Mouse (Mus musculus) myocyte (in vitro differentiated cells): ENCODE results near the gene Spock1. TPM values are rescaled to one million over a fixed set of nuclear protein-coding genes. Genes with fewer than 3 reads are reported as not detected.
"Not testable (repeated sequence)": the region's sequence is repeated elsewhere in the genome, so short reads cannot be mapped to it uniquely, and the experiment has no call there.

ENCODE experiments used
- H3K27me3 ChIP-seq: one replicate; pipeline ENCODE4 v1.6.1; 2011; ENCODE audit not compliant: control insufficient read depth, insufficient read depth, insufficient read length
- H3K36me3 ChIP-seq: one replicate; pipeline ENCODE4 v1.6.1; 2011; ENCODE audit not compliant: control insufficient read depth, insufficient read depth
- H3K4me2 ChIP-seq: one replicate; pipeline ENCODE4 v1.6.1; 2011; ENCODE audit warnings: low read depth, control low read depth
- H3K4me3 ChIP-seq: one replicate; pipeline ENCODE4 v1.5.1; 2011; ENCODE audit warnings: mild to moderate bottlenecking, control low read depth, moderate library complexity
- H3K79me2 ChIP-seq: one replicate; pipeline ENCODE4 v1.6.1; 2011; ENCODE audit not compliant: control insufficient read depth, insufficient read depth
- H3ac ChIP-seq: one replicate; pipeline ENCODE4 v1.6.1; 2011; ENCODE audit not compliant: control insufficient read depth, insufficient read length
- CEBPB ChIP-seq: IDR thresholded peaks from 2 replicates; pipeline ENCODE4 v1.6.1; 2011; ENCODE audit warnings: mild to moderate bottlenecking, moderate library complexity; ENCODE audit not compliant: poor library complexity, insufficient read depth, severe bottlenecking
- E2F4 ChIP-seq: IDR thresholded peaks from one replicate; pipeline ENCODE4 v1.6.1; 2011; ENCODE audit warnings: mild to moderate bottlenecking, control low read depth, moderate library complexity; ENCODE audit not compliant: insufficient read depth
- MAX ChIP-seq: IDR thresholded peaks from one replicate; pipeline ENCODE4 v1.6.1; 2011; ENCODE audit warnings: low read depth, mild to moderate bottlenecking, control low read depth
- MYOD1 ChIP-seq, 3 experiments: IDR thresholded peaks; one replicate each; pipeline ENCODE4 v1.6.1; 2011; ENCODE audit warnings: control low read depth in 2 of 3, low read depth in 2 of 3, mild to moderate bottlenecking in 2 of 3, moderate library complexity in 1 of 3; ENCODE audit not compliant: insufficient read length in 2 of 3, control insufficient read depth in 1 of 3
- MYOG ChIP-seq, 3 experiments: IDR thresholded peaks; one replicate each; pipeline ENCODE4 v1.6.1; 2011; ENCODE audit warnings: control low read depth in 2 of 3, low read depth in 2 of 3, mild to moderate bottlenecking in 2 of 3; ENCODE audit not compliant: insufficient read length in 2 of 3, control insufficient read depth in 1 of 3, insufficient read depth in 1 of 3
- POLR2A ChIP-seq: IDR thresholded peaks from one replicate; pipeline ENCODE4 v1.6.1; 2011; ENCODE audit warnings: low read depth, mild to moderate bottlenecking, control low read depth, moderate library complexity; ENCODE audit not compliant: insufficient read length
- POLR2AphosphoS2 ChIP-seq: IDR thresholded peaks from one replicate; pipeline ENCODE4 v1.6.1; 2011; ENCODE audit warnings: low read depth, control low read depth; ENCODE audit not compliant: insufficient read length
- REST ChIP-seq: IDR thresholded peaks from one replicate; pipeline ENCODE4 v1.6.1; 2011; ENCODE audit warnings: mild to moderate bottlenecking, control low read depth, moderate library complexity; ENCODE audit not compliant: insufficient read depth, insufficient read length
- SRF ChIP-seq: IDR thresholded peaks from one replicate; pipeline ENCODE4 v1.6.1; 2011; ENCODE audit warnings: low read depth; ENCODE audit not compliant: control insufficient read depth, insufficient read length
- TCF12 ChIP-seq: IDR thresholded peaks from one replicate; pipeline ENCODE4 v1.6.1; 2011; ENCODE audit warnings: mild to moderate bottlenecking, control low read depth; ENCODE audit not compliant: poor library complexity, insufficient read depth, severe bottlenecking
- TCF3 ChIP-seq: IDR thresholded peaks from one replicate; pipeline ENCODE4 v1.6.1; 2011; ENCODE audit warnings: low read depth, control low read depth; ENCODE audit not compliant: insufficient read length
- USF1 ChIP-seq: IDR thresholded peaks from one replicate; pipeline ENCODE4 v1.6.1; 2011; ENCODE audit warnings: low read depth, mild to moderate bottlenecking, control low read depth, moderate library complexity
- polyA plus RNA-seq: library from polyadenylated mRNA; unstranded; fragments of >200 nt; fragmentation: generic; extraction: Trizol; gene quantifications from one replicate; pipeline ENCODE4 v1.2.1, GENCODE M21; 2012; ENCODE audit warnings: missing spikeins

Gene Spock1
- polyA plus RNA-seq, 1 experiment: 0.19 TPM

GRCm38 (mm10) chr13:57595032-57595760 lies 312.9 kb downstream of the Spock1 start:
- H3ac ChIP-seq: no peak overlapping the region
- H3K36me3 ChIP-seq: no peaks in the 10 kb centered on the region
- no peaks in the 10 kb centered on the region for H3K27me3 ChIP-seq
- no peaks in the 10 kb centered on the region for H3K79me2 ChIP-seq
- H3K4me2 ChIP-seq: no peak overlapping the region
- no peak overlapping the region for H3K4me3 ChIP-seq
- no peak for TF ChIP-seq MAX
- TF ChIP-seq E2F4: no peak
- no peak for TF ChIP-seq POLR2AphosphoS2
- no peak for TF ChIP-seq MYOG (IDR thresholded peaks at IDR 0.05; ENCODE audit: control insufficient read depth in 1 of 3, insufficient read depth in 1 of 3, insufficient read length in 2 of 3, low read depth in 2 of 3)
- no peak for TF ChIP-seq CEBPB
- no peak for TF ChIP-seq TCF3
- TF ChIP-seq SRF: no peak
- TF ChIP-seq MYOD1 (IDR thresholded peaks at IDR 0.05; ENCODE audit: control insufficient read depth in 1 of 3, insufficient read length in 2 of 3, low read depth in 2 of 3): no peak
- no peak for TF ChIP-seq POLR2A
- no peak for TF ChIP-seq USF1
- TF ChIP-seq TCF12: no peak

GRCm38 (mm10) chr13:57589338-57589914 lies 318.7 kb downstream of the Spock1 start:
- not testable (repeated sequence) for H3K4me2 ChIP-seq, H3K36me3 ChIP-seq, H3K27me3 ChIP-seq, H3ac ChIP-seq, H3K4me3 ChIP-seq, H3K79me2 ChIP-seq

GRCm38 (mm10) chr13:57588558-57589273 lies 319.4 kb downstream of the Spock1 start:
- Histone ChIP-seq H3ac (no peak overlapping the region), H3K79me2 (no peaks in the 10 kb centered on the region), H3K36me3 (no peaks in the 10 kb centered on the region), H3K4me3 (no peak overlapping the region), H3K27me3 (no peaks in the 10 kb centered on the region), H3K4me2 (no peak overlapping the region)
- TF ChIP-seq E2F4 (no peak), TCF3 (no peak)

GRCm38 (mm10) chr13:57585131-57585530 lies 323.0 kb downstream of the Spock1 start:
- Histone ChIP-seq H3K4me2 (no peak overlapping the region), H3K4me3 (no peak overlapping the region), H3K27me3 (no peaks in the 10 kb centered on the region), H3K36me3 (no peaks in the 10 kb centered on the region), H3K79me2 (no peaks in the 10 kb centered on the region), H3ac (no peak overlapping the region)
- no peak for TF ChIP-seq POLR2AphosphoS2
- no peak for TF ChIP-seq E2F4
- TF ChIP-seq CEBPB: no peak
- no peak for TF ChIP-seq MYOG (IDR thresholded peaks at IDR 0.05; ENCODE audit: control insufficient read depth in 1 of 3, insufficient read depth in 1 of 3, insufficient read length in 2 of 3, low read depth in 2 of 3)
- no peak for TF ChIP-seq POLR2A
- no peak for TF ChIP-seq MAX
- TF ChIP-seq TCF3: no peak
- TF ChIP-seq SRF: no peak
- TF ChIP-seq TCF12: no peak
- TF ChIP-seq MYOD1 (IDR thresholded peaks at IDR 0.05; ENCODE audit: control insufficient read depth in 1 of 3, insufficient read length in 2 of 3, low read depth in 2 of 3): no peak
- TF ChIP-seq REST: no peak
- no peak for TF ChIP-seq USF1

- Histone ChIP-seq H3K27me3 (no peaks in the 10 kb centered on the region), H3K79me2 (no peaks in the 10 kb centered on the region), H3K4me2 (no peak overlapping the region), H3K4me3 (no peak overlapping the region), H3K36me3 (no peaks in the 10 kb centered on the region), H3ac (no peak overlapping the region)
- TF ChIP-seq CEBPB (no peak), USF1 (no peak), MYOD1 (IDR thresholded peaks at IDR 0.05; ENCODE audit: control insufficient read depth in 1 of 3, insufficient read length in 2 of 3, low read depth in 2 of 3) (no peak), TCF3 (no peak), POLR2AphosphoS2 (no peak), MYOG (IDR thresholded peaks at IDR 0.05; ENCODE audit: control insufficient read depth in 1 of 3, insufficient read depth in 1 of 3, insufficient read length in 2 of 3, low read depth in 2 of 3) (no peak), TCF12 (no peak), MAX (no peak), SRF (no peak), E2F4 (no peak), REST (no peak), POLR2A (no peak)
Observed at GRCm38 (mm10) chr13:57582314-57582976, 325.7 kb downstream of the Spock1 start.
